Mouse (Mus musculus) limb, embryonic 14.5 days (tissue): ENCODE results near the gene Meis1. TPM values are rescaled to one million over a fixed set of nuclear protein-coding genes. Genes with fewer than 3 reads are reported as not detected.

Source experiments
- ATAC-seq: fragments of 200-750 bp; cut with Nextera tagmentation; 2 replicates; pipeline ENCODE4 v1.8.0; 2017; ENCODE audit warnings: low read depth, moderate number of reproducible peaks, moderate TSS enrichment; ENCODE audit not compliant: low FRiP score
- DNase-seq: peaks from one replicate; pipeline ENCODE4 v3.0.0-alpha.2; 2015; ENCODE audit warnings: low spot score
- H3K27ac ChIP-seq: fragments of 300-500 bp; sonication (generic); replicated peaks from 2 replicates; pipeline ENCODE4 v1.5.1; 2014; ENCODE audit warnings: low read depth, mild to moderate bottlenecking, low read length, moderate library complexity, mixed read lengths
- H3K27me3 ChIP-seq: fragments of 300-500 bp; sonication (generic); 2 replicates; pipeline ENCODE4 v1.6.1; 2014; ENCODE audit warnings: low read length, mixed read lengths; ENCODE audit not compliant: control insufficient read depth, insufficient read depth
- H3K36me3 ChIP-seq: fragments of 300-500 bp; sonication (generic); 2 replicates; pipeline ENCODE4 v1.6.1; 2014; ENCODE audit warnings: mild to moderate bottlenecking, low read length, moderate library complexity, mixed read lengths; ENCODE audit not compliant: control insufficient read depth, insufficient read depth
- H3K4me1 ChIP-seq: fragments of 300-500 bp; sonication (generic); 2 replicates; pipeline ENCODE4 v1.6.1; 2014; ENCODE audit warnings: antibody characterized with exemption, low read length, mixed read lengths; ENCODE audit not compliant: control insufficient read depth, insufficient read depth
- H3K4me2 ChIP-seq: fragments of 300-500 bp; sonication (generic); replicated peaks from 2 replicates; pipeline ENCODE4 v1.6.1; 2014; ENCODE audit warnings: low read depth, mild to moderate bottlenecking, low read length, moderate library complexity; ENCODE audit not compliant: severe bottlenecking
- H3K4me3 ChIP-seq: fragments of 300-500 bp; sonication (generic); replicated peaks from 2 replicates; pipeline ENCODE4 v1.5.1; 2014; ENCODE audit warnings: low read length
- H3K9ac ChIP-seq: fragments of 300-500 bp; sonication (generic); 2 replicates; pipeline ENCODE4 v1.6.1; 2014; ENCODE audit warnings: mild to moderate bottlenecking, low read depth, low read length, moderate library complexity; ENCODE audit not compliant: severe bottlenecking
- H3K9me3 ChIP-seq: fragments of 300-500 bp; sonication (generic); 2 replicates; pipeline ENCODE4 v1.6.1; 2016; ENCODE audit warnings: low read length; ENCODE audit not compliant: control insufficient read depth
- POLR2A ChIP-seq: fragments of 200-500 bp; IDR thresholded peaks from 2 replicates; pipeline ENCODE4 v1.8.0; 2012; ENCODE audit warnings: inconsistent platforms, mild to moderate bottlenecking, moderate library complexity, borderline replicate concordance; ENCODE audit not compliant: insufficient read depth, insufficient read length; ENCODE audit errors: extremely low read depth
- WGBS: fragments of 180-500 bp; shearing (Covaris S2); extraction: QIAGEN DNeasy Blood & Tissue Kit; methylation state at CpG from one replicate; pipeline ENCODE4 v1.1.7; 2014; 5-methylcytosine and 5-hydroxymethylcytosine counted together
- polyA plus RNA-seq, 2 experiments: library from polyadenylated mRNA; depleted of rRNA in 1 of 2; stranded (reverse) in 1 of 2; unstranded in 1 of 2; fragments of >200 nt; fragmentation: Nextera tagmentation in 1 of 2; extraction: Ambion mirVana in 1 of 2; gene quantifications; 2 replicates each; pipeline versions ENCODE4 v1.2.1 to v1.2.3; 2012 to 2014

Gene Meis1
- polyA plus RNA-seq, 2 experiments = 15.9 to 16.2 TPM

GRCm38 (mm10) chr11:18873451-18874277 is 145.1 kb downstream of the Meis1 start:
- 4% methylated on average over 9 of the region's 9 CpGs for WGBS
- Histone ChIP-seq H3K4me3 (no peak overlapping the region), H3K4me1 (peaks cover 12% of the 10 kb centered on the region), H3K9me3 (no peaks in the 10 kb centered on the region), H3K27me3 (peaks cover 73% of the 10 kb centered on the region), H3K36me3 (no peaks in the 10 kb centered on the region), H3K9ac (no peak overlapping the region), H3K4me2 (no peak overlapping the region), H3K27ac (no peak overlapping the region)
- no peak for TF ChIP-seq POLR2A
- no peak for ATAC-seq
- no peak for DNase-seq

- WGBS = 14% methylated on average over 3 of the region's 3 CpGs
- peaks cover 12% of the 10 kb centered on the region for H3K4me1 ChIP-seq
- no peak overlapping the region for H3K4me2 ChIP-seq
Measured at GRCm38 (mm10) chr11:18872793-18873192, 146.0 kb downstream of the Meis1 start.

GRCm38 (mm10) chr11:18872118-18872751 is 146.6 kb downstream of the Meis1 start:
- no peak overlapping the region for H3K27ac ChIP-seq
- H3K4me2 ChIP-seq = no peak overlapping the region
- peaks cover 85% of the 10 kb centered on the region for H3K27me3 ChIP-seq
- no peak for DNase-seq
- no peak for TF ChIP-seq POLR2A
- 4% methylated on average over 12 of the region's 12 CpGs for WGBS
- no peaks in the 10 kb centered on the region for H3K9me3 ChIP-seq
- H3K4me3 ChIP-seq = no peak overlapping the region
- no peaks in the 10 kb centered on the region for H3K36me3 ChIP-seq
- H3K4me1 ChIP-seq = peaks cover 11% of the 10 kb centered on the region
- no peak for ATAC-seq
- H3K9ac ChIP-seq = no peak overlapping the region

More at GRCm38 (mm10) chr11:18872793-18873192, 146.0 kb downstream of the Meis1 start:
- no peak overlapping the region for H3K4me3 ChIP-seq
- DNase-seq = no peak
- no peak for ATAC-seq
- H3K9me3 ChIP-seq = no peaks in the 10 kb centered on the region
- TF ChIP-seq POLR2A = no peak
- no peak overlapping the region for H3K9ac ChIP-seq
- no peak overlapping the region for H3K27ac ChIP-seq
- H3K36me3 ChIP-seq = no peaks in the 10 kb centered on the region
- peaks cover 81% of the 10 kb centered on the region for H3K27me3 ChIP-seq

- no peak for TF ChIP-seq POLR2A
- Histone ChIP-seq H3K27me3 (peaks cover 78% of the 10 kb centered on the region), H3K4me2 (peak overlapping the region; percentile 45), H3K4me3 (peak overlapping the region; percentile 27), H3K4me1 (peaks cover 6% of the 10 kb centered on the region; the same call in 1 of the 2 replicates), H3K36me3 (no peaks in the 10 kb centered on the region), H3K27ac (no peak overlapping the region), H3K9me3 (no peaks in the 10 kb centered on the region), H3K9ac (no peak overlapping the region)
- DNase-seq (no peak), ATAC-seq (peak; percentile 20; the same call in 1 of the 2 replicates)
- under 1% methylated on average over 54 of the region's 58 CpGs for WGBS
Measured at GRCm38 (mm10) chr11:18871170-18872081, 147.4 kb downstream of the Meis1 start.
